8 mouse cellular contexts compared by ENCODE assay signal in the genomic region with DNA sequence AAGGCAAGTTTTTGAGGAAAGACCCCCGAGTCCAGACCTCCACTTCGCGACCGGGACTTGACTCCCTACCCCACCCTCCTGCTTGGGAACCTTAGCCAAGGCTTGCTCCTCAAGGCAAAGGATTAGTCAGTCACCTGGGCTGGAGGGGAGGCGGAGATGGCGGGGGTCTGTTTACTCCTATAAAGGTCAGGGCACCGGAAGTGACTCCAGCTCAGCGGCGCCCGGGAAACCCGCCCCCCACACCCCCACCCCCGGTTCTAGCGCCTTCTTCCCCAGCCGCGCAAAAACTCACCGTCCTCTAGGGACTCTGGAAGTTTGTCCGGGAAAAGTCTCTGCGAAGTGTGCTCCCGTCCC. TPM values are rescaled to one million over a fixed set of nuclear protein-coding genes. Genes with fewer than 3 reads are reported as not detected.
A peak's percentile ranks its signal among the peaks of the same experiment; 100 is the strongest.
DNase-seq lines count a peak whose midpoint lies in the region; ATAC-seq and TF ChIP-seq lines count a peak whose summit lies in the region.

No protein-coding gene starts in this region.

- peak; percentile 23 for ATAC-seq in inflammation-experienced regulatory T-cells, adult 6 months
- ATAC-seq in neural tube, embryonic 12.5 days (ENCODE audit: low FRiP score, low read depth) = no peak

- peak overlapping the region; percentile 51; the same call in 1 of the 2 replicates for H3K27ac ChIP-seq in layer of hippocampus, adult 2 months
- H3K27ac ChIP-seq in neural tube, embryonic 12.5 days = no peak overlapping the region

- no peak for DNase-seq in layer of hippocampus, adult 2 months (ENCODE audit: low spot score in 2 of 2)
- DNase-seq in layer of hippocampus, adult 9-11 months = no peak
- DNase-seq in embryo, embryonic 11 days = peak; percentile 59
- DNase-seq in layer of hippocampus, adult 9-10 months (ENCODE audit: low spot score) = no peak
- DNase-seq in frontal cortex, postnatal 36 days (ENCODE audit: low spot score in 2 of 2) = no peak
- DNase-seq in left cerebral cortex, adult 18-20 months (ENCODE audit: low spot score in 2 of 2) = no peak

- TF ChIP-seq CTCF in layer of hippocampus, adult 2 months (conservative IDR thresholded peaks at IDR 0.05) = no peak

- no peaks in the 10 kb centered on the region for H3K36me3 ChIP-seq in neural tube, embryonic 12.5 days

- peak overlapping the region; percentile 90 for H3K4me2 ChIP-seq in neural tube, embryonic 12.5 days (replicated peaks)

- peak overlapping the region; percentile 65 for H3K9ac ChIP-seq in neural tube, embryonic 12.5 days

- H3K4me3 ChIP-seq in layer of hippocampus, adult 2 months = peak overlapping the region; percentile 66
- H3K4me3 ChIP-seq in neural tube, embryonic 12.5 days = peak overlapping the region; percentile 56

- H3K27me3 ChIP-seq in neural tube, embryonic 12.5 days (replicated peaks) = peaks cover 33% of the 10 kb centered on the region

- no peaks in the 10 kb centered on the region for H3K9me3 ChIP-seq in neural tube, embryonic 12.5 days

- 1% methylated on average over 19 of the region's 19 CpGs for WGBS in neural tube, embryonic 12.5 days

- H3K4me1 ChIP-seq in neural tube, embryonic 12.5 days = peaks cover 34% of the 10 kb centered on the region

RNA-seq across cellular contexts. Expression of gene Tcf7, which starts 0.4 kb away (rescaled TPM):
- 1 to 10 TPM; 2.9 TPM for total RNA-seq in layer of hippocampus, adult 2 months (2021)
- 100 to 1,000 TPM; 144 to 447 (median 399) TPM for polyA plus RNA-seq in inflammation-experienced regulatory T-cells, adult 6 months (2017; shearing (Covaris generic))
- polyA plus RNA-seq in neural tube, embryonic 12.5 days (2016; fragmentation: Nextera tagmentation; extraction: Ambion mirVana) = 7.5 and 8.8 TPM in 2 replicates
- 1 to 10 TPM; 4.6 to 6.3 TPM for total RNA-seq in left cerebral cortex, adult 18-20 months (2021)

RNA-seq across cellular contexts. Expression of gene Skp1a, which starts 50.6 kb away (rescaled TPM):
- 100 to 1,000 TPM; 456 to 474 TPM for total RNA-seq in layer of hippocampus, adult 2 months (2021)
- polyA plus RNA-seq in inflammation-experienced regulatory T-cells, adult 6 months (2017; shearing (Covaris generic)) = 100 to 1,000 TPM; 274 to 332 (median 300) TPM
- 1,002 and 1,024 TPM in 2 replicates for polyA plus RNA-seq in neural tube, embryonic 12.5 days (2016; fragmentation: Nextera tagmentation; extraction: Ambion mirVana)
- total RNA-seq in left cerebral cortex, adult 18-20 months (2021) = 100 to 1,000 TPM; 477 to 492 TPM
